Mouse (Mus musculus): ENCODE results near the gene Tbc1d13. TPM values are rescaled to one million over a fixed set of nuclear protein-coding genes. Genes with fewer than 3 reads are reported as not detected.
A peak's percentile ranks its signal among the peaks of the same experiment; 100 is the strongest.
"Not testable (repeated sequence)": the region's sequence is repeated elsewhere in the genome, so short reads cannot be mapped to it uniquely, and the experiment has no call there.

The Tbc1d13 gene
- polyA plus RNA-seq, 1 experiment from 2014 or later, result 13.2 TPM

DNA sequence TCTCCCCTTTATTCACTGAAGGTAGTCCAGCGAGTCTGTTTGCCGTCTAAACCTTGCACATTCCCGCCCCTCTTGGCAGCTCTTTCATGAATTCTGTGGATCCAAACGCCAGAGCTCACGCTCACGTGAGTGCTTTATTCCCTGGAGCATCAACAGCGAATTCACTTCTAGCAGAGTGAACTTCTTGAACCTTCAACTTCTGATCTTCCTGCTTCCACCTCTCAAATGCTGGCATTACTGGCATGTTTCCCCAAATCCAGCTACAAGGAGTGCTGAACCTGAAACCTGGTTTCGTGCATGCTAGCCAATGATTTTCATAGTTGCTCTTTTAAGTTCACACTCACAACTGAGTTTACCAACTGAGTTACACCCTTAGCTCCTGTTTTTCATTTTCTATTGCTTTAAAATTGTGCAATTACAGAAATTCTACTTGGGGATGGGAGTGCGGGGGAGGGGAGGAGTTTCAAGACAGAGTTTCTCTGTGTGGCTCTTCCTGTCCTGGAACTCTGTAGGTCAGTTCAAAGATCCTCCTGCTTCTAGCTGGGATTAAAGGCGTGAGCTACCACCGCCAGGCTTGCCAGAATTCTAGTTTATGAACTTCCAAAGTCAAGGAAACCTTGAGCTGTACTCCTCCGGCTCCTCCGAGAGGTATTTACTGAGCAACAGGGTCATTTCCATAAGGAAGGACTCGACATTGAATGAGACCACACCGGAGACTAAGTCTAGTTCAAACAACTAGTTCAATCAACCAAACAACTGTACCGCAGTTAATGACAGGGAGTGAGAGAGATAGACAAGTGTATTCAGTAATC is 539 bp upstream of the Tbc1d13 start:
- WGBS, result 23% methylated on average over 16 of the region's 16 CpGs
- H3K4me1 ChIP-seq (replicated peaks), result peaks cover 28% of the 10 kb centered on the region
- H3K4me2 ChIP-seq (replicated peaks), result peak overlapping the region; percentile 94
- peak overlapping the region; percentile 86; the same call in 1 of the 2 replicates for H3K9ac ChIP-seq (replicated peaks)
- H3K4me3 ChIP-seq (replicated peaks), result peak overlapping the region; percentile 87
- ATAC-seq, result no peak
- peak overlapping the region; percentile 35; the same call in 1 of the 2 replicates for H3K27ac ChIP-seq
- no peaks in the 10 kb centered on the region for H3K9me3 ChIP-seq
- H3K36me3 ChIP-seq, result peaks cover 24% of the 10 kb centered on the region
- no peaks in the 10 kb centered on the region for H3K27me3 ChIP-seq

DNA sequence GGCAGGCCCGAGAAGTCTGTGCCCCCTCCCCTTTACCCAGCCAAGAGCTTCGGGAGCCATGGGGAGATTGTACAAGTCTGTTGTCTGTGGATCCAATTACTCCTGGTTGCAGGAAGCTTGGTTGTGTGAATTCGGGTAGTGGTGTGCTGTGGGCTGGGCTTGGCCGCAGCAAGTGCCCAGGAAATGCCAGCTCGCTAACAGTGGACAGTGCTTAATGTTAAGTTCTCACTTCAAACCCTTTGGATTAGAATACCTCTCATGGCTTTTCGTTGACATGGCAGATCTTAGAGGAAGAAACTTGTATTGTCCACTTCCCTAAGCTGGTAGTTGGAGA is 799 bp downstream of the Tbc1d13 start:
- Histone ChIP-seq H3K4me3 (replicated peaks) (peak overlapping the region; percentile 87), H3K9me3 (no peaks in the 10 kb centered on the region), H3K4me2 (replicated peaks) (peak overlapping the region; percentile 94), H3K9ac (replicated peaks) (peak overlapping the region; percentile 86), H3K4me1 (replicated peaks) (peaks cover 28% of the 10 kb centered on the region), H3K27ac (peak overlapping the region; percentile 82), H3K27me3 (no peaks in the 10 kb centered on the region), H3K36me3 (peaks cover 31% of the 10 kb centered on the region)
- WGBS, result 30% methylated on average over 6 of the region's 6 CpGs
- no peak; the same call in 1 of the 2 replicates for ATAC-seq

- Histone ChIP-seq H3K4me3 (replicated peaks) (peak overlapping the region; percentile 87), H3K9ac (replicated peaks) (peak overlapping the region; percentile 86), H3K4me1 (replicated peaks) (peaks cover 28% of the 10 kb centered on the region), H3K4me2 (replicated peaks) (peak overlapping the region; percentile 94), H3K27ac (no peak overlapping the region), H3K9me3 (no peaks in the 10 kb centered on the region), H3K36me3 (peaks cover 34% of the 10 kb centered on the region), H3K27me3 (no peaks in the 10 kb centered on the region)
- ATAC-seq, result no peak
- 56% methylated on average over 10 of the region's 10 CpGs for WGBS
Measured at GRCm38 (mm10) chr2:30134928-30135620, 1.5 kb downstream of the Tbc1d13 start.

DNA sequence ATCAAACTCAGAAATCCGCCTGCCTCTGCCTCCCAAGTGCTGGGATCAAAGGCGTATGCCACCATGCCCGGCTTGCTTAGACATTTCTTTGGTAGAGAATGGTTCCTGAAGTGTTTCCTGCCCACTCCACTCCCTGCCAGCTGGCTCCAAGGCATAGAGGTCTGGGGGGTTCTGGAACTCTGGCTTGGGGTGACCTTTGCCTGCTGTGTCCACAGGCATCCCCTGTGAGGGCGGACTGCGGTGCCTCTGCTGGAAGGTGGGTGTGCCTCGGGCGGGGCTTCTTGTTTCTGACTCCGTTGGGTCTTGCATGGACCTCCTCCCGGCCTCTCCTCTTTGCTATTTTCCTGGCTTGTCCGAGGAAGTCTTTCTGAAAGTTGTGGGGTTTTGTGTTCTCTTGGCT is 2.9 kb downstream of the Tbc1d13 start:
- Histone ChIP-seq H3K4me2 (replicated peaks) (no peak overlapping the region), H3K4me1 (replicated peaks) (peaks cover 28% of the 10 kb centered on the region), H3K4me3 (replicated peaks) (no peak overlapping the region), H3K9me3 (no peaks in the 10 kb centered on the region), H3K27me3 (no peaks in the 10 kb centered on the region), H3K9ac (replicated peaks) (no peak overlapping the region), H3K36me3 (peaks cover 47% of the 10 kb centered on the region), H3K27ac (no peak overlapping the region)
- no peak for ATAC-seq
- 97% methylated on average over 10 of the region's 10 CpGs for WGBS

DNA sequence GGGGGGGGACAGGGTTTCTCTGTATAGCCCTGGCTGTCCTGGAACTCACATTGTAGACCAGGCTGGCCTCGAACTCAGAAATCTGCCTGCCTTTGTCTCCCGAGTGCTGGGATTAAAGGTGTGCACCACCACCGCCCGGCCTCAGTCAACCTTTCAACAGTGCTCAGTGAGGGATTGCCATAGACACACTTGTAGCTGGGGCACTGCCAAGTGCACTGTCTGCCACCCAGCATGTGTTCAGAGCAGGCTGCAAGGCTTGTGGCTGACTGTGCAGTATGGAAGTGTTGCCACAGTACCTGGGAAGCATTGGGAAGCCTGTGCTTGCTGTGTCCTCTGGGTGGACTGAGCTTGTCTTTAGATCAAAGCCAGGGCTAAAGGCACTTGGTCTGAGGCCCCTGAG is 6.5 kb downstream of the Tbc1d13 start:
- H3K27me3 ChIP-seq; H3K9me3 ChIP-seq; H3K4me3 ChIP-seq (replicated peaks); H3K4me2 ChIP-seq (replicated peaks); H3K9ac ChIP-seq (replicated peaks); H3K27ac ChIP-seq; H3K4me1 ChIP-seq (replicated peaks); ATAC-seq: not testable (repeated sequence)
- H3K36me3 ChIP-seq, result peaks cover 83% of the 10 kb centered on the region
- 94% methylated on average over 4 of the region's 4 CpGs for WGBS

DNA sequence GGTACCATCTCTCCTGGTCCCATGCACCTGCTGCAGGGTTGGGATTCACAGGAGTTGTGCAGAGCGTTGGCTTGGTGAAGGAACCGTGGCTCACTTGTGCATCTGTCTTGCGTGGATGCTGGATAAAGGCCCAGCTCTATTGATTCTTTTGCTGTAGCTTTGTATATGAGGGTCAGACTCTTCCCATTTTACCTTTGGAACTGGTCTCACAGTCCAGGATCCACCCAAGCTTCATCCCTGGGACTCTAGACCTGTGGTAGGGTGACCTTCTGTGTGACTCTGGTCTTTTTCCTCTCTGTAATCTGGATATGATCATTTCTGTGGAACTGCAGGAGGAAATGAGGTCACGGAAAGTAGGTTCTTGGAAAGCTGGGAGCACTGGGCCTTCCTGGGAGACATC is 10.9 kb downstream of the Tbc1d13 start:
- Histone ChIP-seq H3K27me3 (no peaks in the 10 kb centered on the region), H3K9me3 (no peaks in the 10 kb centered on the region), H3K9ac (replicated peaks) (no peak overlapping the region), H3K36me3 (peaks cover 93% of the 10 kb centered on the region), H3K4me2 (replicated peaks) (no peak overlapping the region), H3K4me3 (replicated peaks) (no peak overlapping the region), H3K27ac (no peak overlapping the region), H3K4me1 (replicated peaks) (no peaks in the 10 kb centered on the region)
- 99% methylated on average over 4 of the region's 4 CpGs for WGBS
- no peak for ATAC-seq

DNA sequence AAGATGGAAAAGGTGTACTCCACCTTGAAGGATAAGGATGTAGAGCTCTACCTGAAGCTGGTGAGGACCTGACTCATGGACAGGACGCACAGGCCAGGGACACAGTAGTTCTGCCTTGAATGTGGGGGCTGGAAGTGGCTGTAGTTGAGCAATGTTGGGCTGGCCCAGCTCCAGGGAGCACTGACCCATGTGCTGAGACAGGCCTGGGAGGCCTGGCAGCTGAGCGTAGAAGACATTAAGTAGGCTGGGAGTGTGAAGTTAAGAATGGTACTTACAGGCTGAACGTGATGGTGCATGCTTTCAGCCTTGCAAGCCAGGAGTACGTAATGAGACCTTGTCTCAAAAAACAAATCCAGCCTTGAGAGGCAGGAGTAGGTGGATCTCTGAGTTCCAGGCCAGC is 13.9 kb downstream of the Tbc1d13 start:
- WGBS, result 90% methylated on average over 4 of the region's 4 CpGs
- Histone ChIP-seq H3K9me3 (no peaks in the 10 kb centered on the region), H3K27me3 (no peaks in the 10 kb centered on the region), H3K4me1 (replicated peaks) (no peaks in the 10 kb centered on the region), H3K36me3 (peaks cover 94% of the 10 kb centered on the region), H3K9ac (replicated peaks) (no peak overlapping the region), H3K27ac (no peak overlapping the region), H3K4me2 (replicated peaks) (no peak overlapping the region), H3K4me3 (replicated peaks) (no peak overlapping the region)
- ATAC-seq, result no peak

DNA sequence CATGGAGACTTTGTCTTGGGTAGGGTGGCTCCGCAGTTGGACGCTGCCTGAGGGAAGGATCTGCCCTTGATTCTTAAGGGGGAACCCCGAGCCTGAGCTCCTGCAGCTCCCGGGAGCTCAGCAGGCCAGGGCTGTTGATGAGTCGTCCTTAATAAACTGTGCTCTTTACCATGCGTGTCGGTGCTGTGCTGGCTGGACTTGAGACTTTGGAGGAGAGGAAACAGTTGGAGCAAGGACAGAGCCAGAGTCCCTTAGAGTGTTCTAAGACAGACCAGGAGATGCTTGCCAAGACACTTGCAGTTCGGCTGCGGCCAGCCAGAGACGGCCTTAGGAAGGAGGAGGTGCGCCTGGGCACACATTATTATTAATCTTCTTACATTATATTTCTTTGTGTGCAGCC is 18.3 kb downstream of the Tbc1d13 start:
- no peaks in the 10 kb centered on the region for H3K27me3 ChIP-seq
- ATAC-seq, result no peak
- no peaks in the 10 kb centered on the region for H3K9me3 ChIP-seq
- peaks cover 54% of the 10 kb centered on the region for H3K36me3 ChIP-seq
- WGBS, result 93% methylated on average over 11 of the region's 11 CpGs
- no peak overlapping the region for H3K27ac ChIP-seq
- H3K4me1 ChIP-seq (replicated peaks), result no peaks in the 10 kb centered on the region
- no peak overlapping the region for H3K9ac ChIP-seq (replicated peaks)
- H3K4me3 ChIP-seq (replicated peaks), result no peak overlapping the region
- no peak overlapping the region for H3K4me2 ChIP-seq (replicated peaks)

- no peak overlapping the region for H3K4me2 ChIP-seq (replicated peaks)
- H3K36me3 ChIP-seq, result peaks cover 46% of the 10 kb centered on the region
- no peaks in the 10 kb centered on the region for H3K27me3 ChIP-seq
- WGBS, result 77% methylated on average over 8 of the region's 8 CpGs
- H3K9ac ChIP-seq (replicated peaks), result no peak overlapping the region
- no peaks in the 10 kb centered on the region for H3K9me3 ChIP-seq
- no peak for ATAC-seq
- H3K27ac ChIP-seq, result no peak overlapping the region
- no peak overlapping the region for H3K4me3 ChIP-seq (replicated peaks)
- no peaks in the 10 kb centered on the region for H3K4me1 ChIP-seq (replicated peaks)
Measured at GRCm38 (mm10) chr2:30152616-30153015, 19.1 kb downstream of the Tbc1d13 start.

DNA sequence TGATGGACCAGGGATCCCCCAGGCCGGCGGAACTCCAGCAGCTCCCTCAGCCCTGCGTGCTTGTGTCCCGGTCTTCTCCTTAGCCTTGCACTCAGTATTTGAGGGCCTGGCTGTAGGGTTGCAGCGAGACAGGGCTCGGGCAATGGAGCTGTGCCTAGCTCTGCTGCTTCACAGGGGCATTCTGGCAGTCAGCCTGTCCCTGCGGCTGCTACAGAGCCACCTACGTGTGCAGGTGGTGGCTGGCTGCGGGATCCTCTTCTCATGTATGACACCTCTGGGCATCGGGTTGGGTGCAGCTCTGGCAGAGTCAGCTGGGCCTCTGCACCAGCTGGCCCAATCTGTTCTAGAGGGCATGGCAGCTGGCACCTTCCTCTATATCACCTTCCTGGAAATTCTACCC is 26.3 kb downstream of the Tbc1d13 start:
- not testable (repeated sequence) for H3K27me3 ChIP-seq; H3K4me1 ChIP-seq (replicated peaks); H3K4me3 ChIP-seq (replicated peaks); H3K27ac ChIP-seq; H3K4me2 ChIP-seq (replicated peaks); H3K36me3 ChIP-seq; H3K9ac ChIP-seq (replicated peaks); ATAC-seq; H3K9me3 ChIP-seq
- WGBS, result 69% methylated on average over 7 of the region's 10 CpGs

GRCm38 (mm10) chr2:30161809-30162208 is 28.3 kb downstream of the Tbc1d13 start:
- Histone ChIP-seq H3K36me3 (no peaks in the 10 kb centered on the region), H3K4me2 (replicated peaks) (no peak overlapping the region), H3K4me3 (replicated peaks) (no peak overlapping the region), H3K27me3 (no peaks in the 10 kb centered on the region), H3K4me1 (replicated peaks) (no peaks in the 10 kb centered on the region), H3K9me3 (peaks cover 4% of the 10 kb centered on the region), H3K9ac (replicated peaks) (no peak overlapping the region), H3K27ac (no peak overlapping the region)
- ATAC-seq, result no peak

GRCm38 (mm10) chr2:30164340-30164932 is 30.9 kb downstream of the Tbc1d13 start:
- Histone ChIP-seq H3K4me1 (replicated peaks) (no peaks in the 10 kb centered on the region), H3K9me3 (peaks cover 7% of the 10 kb centered on the region), H3K27me3 (no peaks in the 10 kb centered on the region), H3K27ac (no peak overlapping the region), H3K36me3 (no peaks in the 10 kb centered on the region), H3K4me2 (replicated peaks) (no peak overlapping the region), H3K4me3 (replicated peaks) (no peak overlapping the region), H3K9ac (replicated peaks) (no peak overlapping the region)
- ATAC-seq, result no peak
- WGBS, result 61% methylated on average over 9 of the region's 9 CpGs

Data from midbrain, embryonic 13.5 days (tissue).